Mouse (Mus musculus): ENCODE data around the gene Zfp961.
"Not testable (repeated sequence)": the region's sequence is repeated elsewhere in the genome, so short reads cannot be mapped to it uniquely, and the experiment has no call there.

GRCm38 (mm10) chr8:72013506-72014228, 62.8 kb downstream of the Zfp961 start:
- TF ChIP-seq POLR2A (IDR thresholded peaks at IDR 0.05; ENCODE audit: low read depth, low read length); CTCF (IDR thresholded peaks at IDR 0.05; ENCODE audit: extremely low read depth, insufficient read length, insufficient replicate concordance, low read depth, low read length): not testable (repeated sequence)
